Mouse (Mus musculus) lung, embryonic 15.5 days (tissue): ENCODE measurements at regions not wholly inside any gene's neighbourhood (a gene's known extent, or its start where the extent isn't known, plus 50 kb on each side); places are given as distances from the start of the nearest gene placed in this dataset.

Source experiments
- ATAC-seq: fragments of 200-750 bp; cut with Nextera tagmentation; 2 replicates; pipeline ENCODE4 v1.8.0; 2017; ENCODE audit warnings: moderate number of reproducible peaks, borderline replicate concordance; ENCODE audit not compliant: low FRiP score, low TSS enrichment; ENCODE audit errors: extremely low read depth
- H3K27ac ChIP-seq: fragments of 300-500 bp; sonication (generic); 2 replicates; pipeline ENCODE4 v1.5.1; 2015; ENCODE audit warnings: moderate library complexity, mild to moderate bottlenecking, inconsistent platforms
- H3K27me3 ChIP-seq: fragments of 300-500 bp; sonication (generic); 2 replicates; pipeline ENCODE4 v1.6.1; 2015; ENCODE audit warnings: inconsistent platforms
- H3K36me3 ChIP-seq: fragments of 300-500 bp; sonication (generic); 2 replicates; pipeline ENCODE4 v1.6.1; 2015; ENCODE audit warnings: inconsistent platforms
- H3K4me1 ChIP-seq: fragments of 300-500 bp; sonication (generic); 2 replicates; pipeline ENCODE4 v1.6.1; 2015; ENCODE audit warnings: inconsistent platforms
- H3K4me2 ChIP-seq: fragments of 300-500 bp; sonication (generic); 2 replicates; pipeline ENCODE4 v1.6.1; 2015; ENCODE audit warnings: inconsistent platforms, mild to moderate bottlenecking, moderate library complexity
- H3K4me3 ChIP-seq: fragments of 300-500 bp; sonication (generic); 2 replicates; pipeline ENCODE4 v1.5.1; 2015; ENCODE audit warnings: mild to moderate bottlenecking, inconsistent platforms
- H3K9ac ChIP-seq: fragments of 300-500 bp; sonication (generic); 2 replicates; pipeline ENCODE4 v1.6.1; 2015; ENCODE audit warnings: inconsistent platforms
- H3K9me3 ChIP-seq: fragments of 300-500 bp; sonication (generic); 2 replicates; pipeline ENCODE4 v1.6.1; 2016; ENCODE audit warnings: inconsistent platforms
- WGBS: fragments of 180-500 bp; shearing (Covaris S2); methylation state at CpG from one replicate; pipeline ENCODE4 v1.1.7; 2015; 5-methylcytosine and 5-hydroxymethylcytosine counted together

DNA sequence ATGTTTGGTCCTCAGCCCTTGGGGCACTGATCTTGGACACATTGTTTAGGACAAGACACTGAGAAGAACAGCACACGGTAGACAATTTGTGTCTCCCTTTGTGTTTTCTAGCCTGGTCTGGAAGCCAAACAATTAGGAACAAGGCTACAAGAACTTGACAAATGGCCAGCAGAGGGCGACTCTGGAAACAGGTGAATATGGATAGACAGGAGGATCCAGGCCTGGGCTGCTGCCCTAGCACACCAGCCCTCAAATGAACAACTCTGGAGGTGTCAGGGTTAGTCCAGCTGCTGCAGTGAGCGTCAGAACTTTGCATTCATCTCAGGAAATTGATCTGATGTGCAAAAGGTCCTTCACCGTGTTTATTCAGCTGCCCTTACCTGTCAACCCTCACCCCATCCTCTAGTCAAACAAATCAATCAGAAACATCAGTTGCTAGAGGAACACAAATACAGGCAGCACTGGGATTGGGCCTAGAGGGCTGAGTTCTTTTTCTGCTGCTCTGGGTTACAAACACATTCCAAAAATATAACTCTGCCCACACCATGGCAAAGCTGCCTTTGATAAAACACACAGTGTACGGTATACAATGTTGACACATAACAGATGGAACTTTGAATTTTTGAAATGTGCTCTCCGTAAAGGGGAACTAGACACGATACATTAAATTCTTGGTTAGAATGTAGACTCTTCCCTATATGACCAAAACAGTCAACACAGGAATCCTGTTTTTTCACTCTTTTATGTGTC lies 159.7 kb downstream of the Fam84b start:
- H3K4me2 ChIP-seq = no peak overlapping the region
- ATAC-seq = no peak
- H3K27ac ChIP-seq = no peak overlapping the region

GRCm38 (mm10) chr15:60692718-60693597 lies 160.6 kb downstream of the Fam84b start:
- 55% methylated on average over 6 of the region's 6 CpGs for WGBS
- Histone ChIP-seq H3K9me3 (no peaks in the 10 kb centered on the region), H3K4me3 (no peak overlapping the region), H3K27ac (no peak overlapping the region), H3K4me2 (no peak overlapping the region), H3K27me3 (no peaks in the 10 kb centered on the region), H3K4me1 (peaks cover 5% of the 10 kb centered on the region; the same call in 1 of the 2 replicates), H3K9ac (no peak overlapping the region), H3K36me3 (no peaks in the 10 kb centered on the region)
- ATAC-seq = no peak

More for the DNA sequence above, 159.7 kb downstream of the Fam84b start:
- Histone ChIP-seq H3K27me3 (no peaks in the 10 kb centered on the region), H3K9me3 (no peaks in the 10 kb centered on the region), H3K4me1 (peaks cover 5% of the 10 kb centered on the region; the same call in 1 of the 2 replicates), H3K36me3 (no peaks in the 10 kb centered on the region), H3K9ac (no peak overlapping the region), H3K4me3 (no peak overlapping the region)
- WGBS = 53% methylated on average over 7 of the region's 7 CpGs

DNA sequence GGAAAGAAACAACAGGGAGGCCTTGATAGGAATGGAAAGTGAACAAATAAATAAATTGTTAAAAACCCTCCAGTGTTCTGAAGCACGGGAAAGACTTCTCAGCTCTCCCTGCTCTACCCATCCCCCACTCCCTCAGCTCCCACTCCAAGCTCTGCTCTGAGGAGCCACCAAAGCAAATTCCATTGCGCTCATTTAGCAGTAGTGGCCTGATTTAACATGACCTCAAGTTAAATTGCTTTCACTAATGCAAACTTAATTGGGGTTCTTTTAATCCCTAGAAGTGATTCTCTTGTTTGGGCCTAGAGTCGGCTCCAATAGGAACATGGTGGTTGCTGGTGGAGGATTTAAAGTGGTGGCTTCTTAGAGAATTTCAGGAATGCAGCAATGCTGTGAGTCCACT lies 161.4 kb downstream of the Fam84b start:
- no peaks in the 10 kb centered on the region for H3K9me3 ChIP-seq
- H3K4me3 ChIP-seq = no peak overlapping the region
- H3K9ac ChIP-seq = no peak overlapping the region
- H3K4me2 ChIP-seq = no peak overlapping the region
- no peaks in the 10 kb centered on the region for H3K27me3 ChIP-seq
- 44% methylated on average over 3 of the region's 3 CpGs for WGBS
- no peaks in the 10 kb centered on the region for H3K36me3 ChIP-seq
- H3K27ac ChIP-seq = no peak overlapping the region
- ATAC-seq = no peak
- H3K4me1 ChIP-seq = peaks cover 5% of the 10 kb centered on the region; the same call in 1 of the 2 replicates

DNA sequence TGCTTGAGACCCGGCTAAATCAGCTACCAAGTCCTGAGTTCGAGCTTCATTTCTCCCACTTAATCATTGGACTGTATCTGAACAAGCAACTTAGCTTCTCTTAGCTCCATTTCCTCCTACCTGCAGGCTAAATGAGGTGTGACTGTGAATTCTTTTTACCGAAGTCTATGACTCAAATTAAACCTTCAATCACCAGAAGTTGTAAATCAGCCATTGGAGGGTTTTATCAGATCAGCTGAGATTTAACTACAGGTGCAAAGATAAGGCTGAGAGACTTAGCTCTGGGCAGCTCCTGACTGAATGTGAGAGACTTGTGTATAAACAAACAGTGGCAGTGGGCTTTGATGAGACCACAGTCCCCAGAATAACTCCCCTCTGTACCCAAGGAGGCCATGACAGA lies 176.2 kb downstream of the Fam84b start:
- ATAC-seq = no peak
- H3K4me3 ChIP-seq = no peak overlapping the region

DNA sequence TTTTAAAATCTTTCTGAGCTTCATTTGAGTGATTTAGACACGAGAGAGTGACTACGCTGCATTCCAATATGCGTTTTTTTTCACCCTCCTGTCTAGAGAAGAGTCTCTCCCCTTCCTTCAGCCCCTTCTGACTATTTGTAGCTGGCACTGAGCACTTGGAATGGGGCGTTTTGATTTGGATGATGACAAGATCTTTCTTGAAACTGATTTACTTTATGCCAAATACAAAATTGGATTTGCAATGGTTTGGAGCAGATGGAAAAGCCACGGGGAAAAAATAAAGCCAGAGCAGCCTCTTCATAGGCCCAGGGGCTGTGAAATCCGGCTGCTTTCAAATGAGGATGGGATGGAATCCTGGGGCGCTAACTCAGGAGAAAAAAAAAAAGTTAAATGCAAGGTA lies 196.0 kb downstream of the Fam84b start:
- WGBS = 73% methylated on average over 7 of the region's 7 CpGs
- H3K36me3 ChIP-seq = no peaks in the 10 kb centered on the region

More for the DNA sequence above, 176.2 kb downstream of the Fam84b start:
- H3K9me3 ChIP-seq = no peaks in the 10 kb centered on the region
- H3K9ac ChIP-seq = no peak overlapping the region
- H3K27me3 ChIP-seq = no peaks in the 10 kb centered on the region
- no peaks in the 10 kb centered on the region for H3K4me1 ChIP-seq
- H3K36me3 ChIP-seq = no peaks in the 10 kb centered on the region
- H3K27ac ChIP-seq = no peak overlapping the region
- H3K4me2 ChIP-seq = no peak overlapping the region
- 66% methylated on average over 3 of the region's 3 CpGs for WGBS

DNA sequence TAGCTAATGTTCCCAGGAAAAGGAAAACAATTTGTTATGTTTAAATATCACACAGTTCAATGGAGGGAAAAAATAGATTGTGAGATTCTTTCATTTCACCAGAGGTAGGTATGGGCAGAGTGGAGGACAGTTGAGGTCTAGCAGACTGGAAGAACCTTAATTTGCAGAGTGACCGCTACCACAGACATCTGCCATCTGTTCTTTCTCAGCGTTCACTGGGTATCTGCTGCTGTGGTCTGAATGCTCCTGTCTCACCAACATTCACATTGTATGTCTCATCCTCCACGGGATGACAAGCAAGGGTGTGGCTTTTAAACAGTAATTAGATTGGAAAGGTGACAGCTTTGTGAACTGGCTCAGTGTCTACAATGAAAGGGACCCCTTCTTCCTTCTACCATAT lies 198.5 kb downstream of the Fam84b start:
- no peak overlapping the region for H3K4me2 ChIP-seq
- H3K9me3 ChIP-seq = no peaks in the 10 kb centered on the region
- no peak overlapping the region for H3K27ac ChIP-seq
- ATAC-seq = no peak
- 66% methylated on average over 3 of the region's 3 CpGs for WGBS
- no peaks in the 10 kb centered on the region for H3K27me3 ChIP-seq
- H3K36me3 ChIP-seq = no peaks in the 10 kb centered on the region
- H3K9ac ChIP-seq = no peak overlapping the region
- H3K4me3 ChIP-seq = no peak overlapping the region
- H3K4me1 ChIP-seq = no peaks in the 10 kb centered on the region

More for the DNA sequence above, 196.0 kb downstream of the Fam84b start:
- Histone ChIP-seq H3K27me3 (no peaks in the 10 kb centered on the region), H3K4me1 (no peaks in the 10 kb centered on the region), H3K4me3 (no peak overlapping the region), H3K9me3 (no peaks in the 10 kb centered on the region), H3K27ac (no peak overlapping the region), H3K9ac (no peak overlapping the region), H3K4me2 (no peak overlapping the region)
- no peak for ATAC-seq

DNA sequence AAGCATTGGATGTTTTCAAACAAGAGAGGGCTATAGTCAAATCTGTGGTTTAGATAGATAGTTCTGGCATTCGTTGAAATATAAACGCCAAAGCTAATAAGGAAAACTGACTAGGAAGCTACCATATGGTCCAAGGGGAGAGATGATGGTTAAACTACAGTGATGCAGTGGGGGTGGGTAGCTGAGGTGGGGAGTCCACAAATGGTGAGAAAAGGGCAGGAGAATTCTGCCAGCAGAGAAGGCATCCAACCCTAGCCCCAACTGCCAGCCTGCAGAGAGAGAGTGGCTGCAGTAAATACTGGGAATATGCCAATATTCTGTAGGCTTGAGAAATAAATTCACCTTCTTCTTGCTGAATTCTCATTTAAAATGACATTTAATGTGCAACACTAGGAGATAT lies 204.3 kb downstream of the Fam84b start:
- H3K36me3 ChIP-seq = no peaks in the 10 kb centered on the region
- no peak overlapping the region for H3K4me2 ChIP-seq
- no peak overlapping the region for H3K9ac ChIP-seq
- H3K4me3 ChIP-seq = no peak overlapping the region
- no peak overlapping the region for H3K27ac ChIP-seq
- no peak for ATAC-seq
- H3K9me3 ChIP-seq = no peaks in the 10 kb centered on the region
- no peaks in the 10 kb centered on the region for H3K27me3 ChIP-seq
- no peaks in the 10 kb centered on the region for H3K4me1 ChIP-seq
- WGBS = 68% methylated on average over 2 of the region's 2 CpGs

- no peak for ATAC-seq
- no peak overlapping the region for H3K9ac ChIP-seq
- WGBS = 63% methylated on average over 1 of the region's 1 CpGs
- no peaks in the 10 kb centered on the region for H3K36me3 ChIP-seq
- no peaks in the 10 kb centered on the region for H3K9me3 ChIP-seq
- no peaks in the 10 kb centered on the region for H3K4me1 ChIP-seq
- no peaks in the 10 kb centered on the region for H3K27me3 ChIP-seq
- no peak overlapping the region for H3K4me2 ChIP-seq
- H3K27ac ChIP-seq = no peak overlapping the region
- H3K4me3 ChIP-seq = no peak overlapping the region
Measured at GRCm38 (mm10) chr15:60641770-60642169, 211.8 kb downstream of the Fam84b start.

DNA sequence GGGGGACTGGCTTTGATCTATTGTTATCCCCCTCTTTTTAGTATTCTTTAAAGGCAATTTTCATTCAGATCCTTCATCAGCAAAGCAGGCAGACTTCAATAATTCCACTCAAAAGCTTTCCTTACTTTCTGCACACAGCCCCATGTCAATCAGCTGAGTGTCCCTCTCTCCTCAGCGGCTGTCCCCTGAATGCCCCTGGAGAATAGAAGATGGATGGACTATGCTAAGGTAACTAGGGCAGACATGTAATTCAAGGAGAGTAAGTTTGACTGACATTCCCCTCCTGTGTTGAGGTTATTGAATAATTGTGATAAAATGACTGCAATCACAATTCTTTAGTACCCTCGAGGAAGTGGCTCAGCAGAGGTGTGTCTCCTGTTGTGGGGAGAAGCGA lies 220.1 kb downstream of the Fam84b start:
- H3K9me3 ChIP-seq = no peaks in the 10 kb centered on the region
- H3K4me1 ChIP-seq = no peaks in the 10 kb centered on the region
- no peak overlapping the region for H3K27ac ChIP-seq
- H3K36me3 ChIP-seq = no peaks in the 10 kb centered on the region
- H3K9ac ChIP-seq = no peak overlapping the region
- WGBS = 68% methylated on average over 3 of the region's 3 CpGs
- no peaks in the 10 kb centered on the region for H3K27me3 ChIP-seq
- H3K4me2 ChIP-seq = no peak overlapping the region
- ATAC-seq = no peak
- H3K4me3 ChIP-seq = no peak overlapping the region

DNA sequence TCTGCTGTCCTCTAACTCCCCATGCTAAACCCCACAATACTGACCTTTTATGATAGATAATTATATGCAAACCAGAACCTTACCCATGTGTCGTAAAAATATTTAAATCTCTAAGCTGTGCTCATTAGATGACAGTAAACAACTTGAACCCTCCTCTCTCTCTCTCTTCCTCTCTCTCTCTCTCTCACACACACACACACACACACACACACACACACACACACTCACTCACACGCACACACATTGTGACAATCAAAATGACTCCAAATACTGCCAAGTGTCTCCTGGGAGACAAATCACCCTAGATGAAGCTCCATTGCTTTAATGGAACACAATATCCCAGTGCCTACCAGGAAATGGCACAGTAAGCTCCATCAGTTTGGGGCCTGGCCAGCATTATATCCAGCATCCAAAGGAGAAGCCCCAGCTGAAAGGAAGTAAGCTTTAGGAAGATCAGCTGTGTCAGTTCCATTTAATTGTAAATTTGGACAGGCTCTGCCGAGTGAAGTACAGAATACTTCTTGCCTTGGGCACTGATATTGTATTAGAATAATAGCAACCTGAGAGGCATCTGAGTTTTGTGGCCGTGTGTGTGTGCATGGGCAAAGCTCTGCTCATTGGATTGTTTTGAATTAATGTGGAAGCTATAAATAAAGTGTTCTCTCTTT lies 220.7 kb downstream of the Fam84b start:
- no peak for ATAC-seq
- no peak overlapping the region for H3K4me3 ChIP-seq
- no peaks in the 10 kb centered on the region for H3K36me3 ChIP-seq
- no peak overlapping the region for H3K4me2 ChIP-seq
- H3K27me3 ChIP-seq = no peaks in the 10 kb centered on the region
- H3K27ac ChIP-seq = no peak overlapping the region
- WGBS = 73% methylated on average over 4 of the region's 4 CpGs
- H3K4me1 ChIP-seq = no peaks in the 10 kb centered on the region
- H3K9ac ChIP-seq = no peak overlapping the region
- H3K9me3 ChIP-seq = no peaks in the 10 kb centered on the region

- no peak overlapping the region for H3K4me3 ChIP-seq
- H3K4me1 ChIP-seq = no peaks in the 10 kb centered on the region
- no peaks in the 10 kb centered on the region for H3K9me3 ChIP-seq
- 67% methylated on average over 7 of the region's 7 CpGs for WGBS
- H3K9ac ChIP-seq = no peak overlapping the region
- no peak overlapping the region for H3K4me2 ChIP-seq
- H3K27me3 ChIP-seq = no peaks in the 10 kb centered on the region
- no peak overlapping the region for H3K27ac ChIP-seq
- ATAC-seq = no peak
- no peaks in the 10 kb centered on the region for H3K36me3 ChIP-seq
Measured at GRCm38 (mm10) chr15:60630756-60631402, 222.7 kb downstream of the Fam84b start.
